Mouse (Mus musculus) induced T-regulatory cell, adult 2 months (primary cell): Measurements from ENCODE around the gene Fggy.

Experiments used
- DNase-seq: peaks from one replicate; pipeline ENCODE4 v3.0.0-alpha.2; 2012; ENCODE audit warnings: low read depth

Fggy gene

GRCm38 (mm10) chr4:95909689-95910654, 352.7 kb downstream of the Fggy start:
- no peak for DNase-seq

- no peak for DNase-seq
Measured at GRCm38 (mm10) chr4:95913026-95913425, 355.7 kb downstream of the Fggy start.

- no peak for DNase-seq
Measured at GRCm38 (mm10) chr4:95915628-95916579, 358.6 kb downstream of the Fggy start.

- DNase-seq = no peak
Measured at GRCm38 (mm10) chr4:95917703-95918102, 360.4 kb downstream of the Fggy start.

- DNase-seq = no peak
Measured at GRCm38 (mm10) chr4:95920448-95920847, 363.1 kb downstream of the Fggy start.

GRCm38 (mm10) chr4:95924210-95925184, 367.2 kb downstream of the Fggy start:
- peak; percentile 77 for DNase-seq

- no peak for DNase-seq
Measured at GRCm38 (mm10) chr4:95928846-95929245, 371.5 kb downstream of the Fggy start.

- DNase-seq = no peak
Measured at GRCm38 (mm10) chr4:95929936-95930335, 372.6 kb downstream of the Fggy start.

GRCm38 (mm10) chr4:95931331-95931730, 374.0 kb downstream of the Fggy start:
- no peak for DNase-seq

- DNase-seq = no peak
Measured at GRCm38 (mm10) chr4:95933801-95934356, 376.6 kb downstream of the Fggy start.

GRCm38 (mm10) chr4:95934384-95935035, 377.2 kb downstream of the Fggy start:
- DNase-seq = no peak

- no peak for DNase-seq
Measured at GRCm38 (mm10) chr4:95938701-95939100, 381.4 kb downstream of the Fggy start.

GRCm38 (mm10) chr4:95947896-95948295, 390.6 kb downstream of the Fggy start:
- DNase-seq = no peak

GRCm38 (mm10) chr4:95953328-95953727, 396.0 kb downstream of the Fggy start:
- DNase-seq = no peak

GRCm38 (mm10) chr4:95966928-95967724, 409.8 kb downstream of the Fggy start, which contains the start of gene Hook1:
Gene Hook1, plus strand, starts transcription at chr4:95967240.
- peak; percentile 94 for DNase-seq
